Mouse (Mus musculus) cerebellum, adult 18-20 months (tissue): ENCODE data around the gene Pmm2.

Experiments used
- DNase-seq, 2 experiments: peaks; one replicate each; pipeline ENCODE4 v3.0.0; 2021

Gene Pmm2

GRCm38 (mm10) chr16:8658349-8658748 is 20.9 kb downstream of the Pmm2 start:
- DNase-seq = no peak

DNA sequence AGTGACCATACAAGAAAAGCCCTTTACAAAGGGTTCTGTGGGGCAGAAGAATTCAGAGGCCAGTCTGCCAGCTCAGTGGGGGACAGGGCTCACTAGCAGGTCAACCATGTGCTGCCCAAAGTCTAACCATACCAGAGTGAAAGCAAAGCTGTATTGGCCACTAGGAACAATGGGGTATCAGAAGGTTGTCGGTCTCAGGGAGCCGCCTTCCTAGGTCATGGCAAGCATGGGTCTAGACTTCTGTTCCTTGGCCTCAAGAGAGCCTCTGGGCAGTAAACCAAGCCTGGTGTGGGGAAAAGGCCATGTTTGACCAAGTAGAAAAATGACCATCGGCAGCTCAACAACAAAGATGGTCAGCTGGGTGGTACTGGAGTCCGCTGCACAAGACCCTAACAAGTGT is 21.3 kb downstream of the Pmm2 start:
- peak; percentile 24 to 30 for DNase-seq

DNA sequence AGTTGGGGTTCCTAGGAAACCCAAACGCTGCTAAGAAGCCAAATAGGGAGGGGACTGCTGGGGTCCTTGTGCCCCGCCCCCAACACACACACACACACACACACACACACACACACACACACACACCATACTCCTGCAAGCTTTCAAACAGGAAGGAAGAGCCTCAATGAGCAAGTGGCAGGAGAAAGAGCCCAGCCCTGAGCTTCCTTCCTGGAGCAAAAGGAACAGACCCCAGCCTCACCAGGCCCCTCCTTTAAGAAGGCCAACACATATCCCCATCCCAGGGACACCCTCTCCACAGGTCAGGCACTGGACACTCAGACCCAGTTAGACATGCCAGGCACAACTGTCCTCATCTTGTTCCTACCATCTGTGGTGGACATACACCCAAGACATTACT is 25.5 kb downstream of the Pmm2 start:
- DNase-seq = no peak

DNA sequence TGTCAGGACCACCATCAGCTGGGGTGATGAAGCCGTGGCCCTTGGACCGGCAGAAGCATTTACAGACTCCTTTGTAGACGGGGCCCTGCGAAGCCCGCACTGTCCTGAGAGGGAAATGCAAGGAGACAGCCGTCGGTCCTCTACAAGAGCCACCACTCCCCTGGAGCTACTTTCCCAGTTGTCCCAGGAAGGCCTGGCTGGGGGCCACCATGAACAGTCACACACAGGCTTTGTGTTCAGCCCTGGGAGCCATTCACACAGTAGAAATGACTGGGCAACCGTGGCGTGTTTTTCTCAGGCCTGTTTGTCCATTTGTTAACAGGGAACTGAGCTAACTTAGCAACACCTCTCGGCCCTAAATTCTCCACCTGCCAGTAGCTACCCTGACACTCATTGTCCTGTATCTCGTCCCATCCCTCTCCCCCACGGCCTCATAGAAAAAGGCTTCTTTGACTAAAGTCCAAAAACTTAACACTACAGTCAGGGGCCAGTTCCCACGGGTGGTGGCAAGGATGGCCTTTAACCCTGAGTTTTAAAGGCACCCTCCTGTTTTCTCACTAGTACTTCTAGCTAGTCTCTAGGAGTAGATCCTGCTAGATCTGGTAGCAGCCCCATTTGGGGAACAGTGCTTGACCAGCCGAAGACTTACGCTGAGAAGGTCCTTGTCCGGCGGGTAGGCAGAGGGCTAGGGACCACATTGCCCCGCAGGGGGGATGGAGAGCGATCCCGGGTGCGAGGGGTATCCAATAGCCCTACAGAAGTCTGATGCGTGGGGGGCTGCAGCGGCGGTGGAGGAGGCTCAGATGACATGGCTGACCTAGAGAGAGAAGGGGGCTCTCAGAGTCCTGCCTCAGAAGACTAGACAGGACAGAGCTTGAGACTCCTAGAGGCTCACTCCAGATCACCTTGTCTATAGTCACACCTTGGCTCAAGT is 26.4 kb downstream of the Pmm2 start:
- no peak for DNase-seq

GRCm38 (mm10) chr16:8665367-8665766 is 27.9 kb downstream of the Pmm2 start:
- no peak for DNase-seq

DNA sequence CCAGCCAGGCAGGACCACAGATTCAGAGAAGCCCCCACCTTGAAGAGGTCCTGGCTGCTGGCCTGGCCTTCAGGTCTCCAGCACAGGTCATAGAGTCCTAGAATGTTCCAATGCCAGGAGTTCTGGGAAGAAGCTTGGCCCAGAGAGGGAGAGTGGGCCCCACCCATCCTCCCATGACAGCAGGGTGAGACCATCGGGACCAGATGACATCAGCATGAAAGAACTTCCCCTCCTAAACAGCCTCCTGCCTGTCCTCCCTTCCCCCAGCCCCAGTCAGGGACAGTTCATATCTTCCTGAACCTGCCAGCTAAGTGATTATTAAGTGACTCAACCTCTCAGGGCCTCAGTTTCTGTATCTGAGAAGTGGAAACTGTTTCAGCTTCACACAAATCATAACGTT is 29.0 kb downstream of the Pmm2 start:
- DNase-seq = no peak

DNA sequence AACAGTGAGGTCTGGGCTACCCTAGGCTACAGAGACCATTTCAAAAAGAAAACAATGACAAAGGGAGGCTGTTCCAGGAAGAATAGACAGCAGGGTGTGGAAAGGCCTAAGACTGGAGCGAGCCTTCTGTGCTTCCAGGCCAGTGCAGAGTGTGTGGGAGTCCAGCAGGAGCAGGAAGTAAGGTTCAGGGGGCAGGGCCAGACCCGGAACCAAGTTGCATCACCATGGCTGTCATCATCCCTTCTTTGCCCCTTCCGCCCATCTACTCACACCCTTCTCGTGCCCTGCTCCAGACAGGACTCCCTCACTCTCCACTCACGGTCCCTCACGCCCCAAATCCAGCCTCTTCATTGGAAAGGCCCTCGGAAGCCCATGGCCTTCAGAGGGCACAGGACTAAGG is 29.8 kb downstream of the Pmm2 start:
- no peak for DNase-seq

GRCm38 (mm10) chr16:8667814-8668213 is 30.3 kb downstream of the Pmm2 start:
- DNase-seq = no peak

DNA sequence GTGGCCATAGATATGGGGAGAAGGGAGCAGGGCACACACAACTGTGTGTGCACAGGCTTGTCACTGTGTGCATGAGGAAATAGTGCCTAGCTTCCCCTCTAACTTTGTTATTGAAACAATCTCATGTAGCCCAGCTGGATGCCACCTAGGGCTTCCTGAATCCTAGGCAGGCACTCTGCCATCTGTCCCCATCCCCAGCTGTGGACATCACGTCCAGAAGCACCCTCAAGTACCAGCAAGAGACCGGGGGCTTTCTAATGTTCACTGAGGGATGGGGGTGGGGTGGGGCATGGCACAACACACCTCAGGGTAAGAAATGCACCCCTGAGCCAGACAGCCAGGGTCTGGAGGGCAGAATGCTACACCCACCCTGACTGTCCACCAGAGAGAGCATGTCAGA is 30.9 kb downstream of the Pmm2 start:
- no peak for DNase-seq

DNA sequence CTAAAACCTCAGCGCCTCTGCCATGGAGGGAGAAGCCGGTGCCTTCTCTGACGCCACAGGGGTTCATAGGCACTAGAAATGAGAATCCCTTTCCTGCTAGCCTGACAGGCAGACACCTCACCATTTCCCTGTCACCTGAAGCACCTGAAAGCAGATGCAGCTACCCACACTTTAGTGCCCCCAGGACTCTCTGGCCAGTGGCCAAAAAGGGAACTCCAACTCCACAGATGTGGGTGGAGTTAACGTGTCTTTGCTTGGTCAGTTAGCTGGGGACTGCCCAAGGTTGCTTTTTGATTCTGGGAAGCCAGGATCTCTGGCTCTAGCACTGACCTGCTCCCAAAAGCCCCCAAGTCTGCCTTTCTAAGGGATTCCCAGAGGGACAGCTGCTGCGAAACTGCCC is 32.0 kb downstream of the Pmm2 start:
- no peak for DNase-seq

DNA sequence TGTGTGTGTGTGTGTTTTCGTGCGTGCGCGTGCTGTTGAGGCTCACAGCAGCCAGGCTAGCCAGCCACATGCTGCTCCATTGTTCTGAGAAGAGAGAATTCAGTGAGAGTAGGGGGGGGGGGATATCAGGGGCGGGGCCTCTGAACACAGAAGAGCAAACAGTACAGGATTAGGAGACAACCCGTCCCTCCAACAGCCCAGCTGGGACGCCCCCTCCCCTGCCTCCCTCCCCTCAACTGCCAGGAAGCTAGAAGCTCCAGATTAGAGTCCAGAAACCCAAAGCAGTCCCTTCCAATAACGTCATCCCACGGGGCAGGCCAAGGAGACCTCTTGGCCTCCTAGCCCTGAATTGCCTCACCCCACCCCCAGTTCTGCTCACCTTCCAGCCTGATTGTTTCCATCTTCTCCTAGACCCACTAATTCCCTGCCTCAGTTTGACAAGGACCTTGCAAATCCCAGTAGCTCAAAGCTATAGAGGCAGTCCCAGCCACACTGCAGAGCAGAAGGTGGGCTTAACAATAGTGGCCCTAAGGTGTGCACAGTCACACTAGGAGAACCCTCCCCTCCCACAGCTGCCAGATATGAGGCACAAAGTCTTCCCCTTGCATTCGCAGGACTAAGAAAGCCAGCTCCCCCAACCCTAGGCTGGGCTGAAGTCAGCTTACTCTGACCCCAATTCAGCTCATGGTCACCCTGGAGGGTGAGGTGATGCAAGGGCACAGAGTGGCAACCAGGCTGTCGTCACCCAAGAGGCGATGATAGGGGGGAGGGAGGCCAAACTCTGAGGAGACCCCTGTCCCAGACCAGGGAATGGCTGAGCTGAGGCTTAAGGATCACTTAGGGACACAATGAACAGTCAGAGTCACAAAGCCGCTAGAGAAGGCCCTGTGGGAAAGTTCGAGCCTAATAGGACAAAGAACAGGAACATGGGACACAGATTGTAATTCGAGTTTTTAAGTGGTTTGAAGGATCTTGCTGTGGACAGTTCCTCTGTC is 32.9 kb downstream of the Pmm2 start:
- no peak for DNase-seq

DNA sequence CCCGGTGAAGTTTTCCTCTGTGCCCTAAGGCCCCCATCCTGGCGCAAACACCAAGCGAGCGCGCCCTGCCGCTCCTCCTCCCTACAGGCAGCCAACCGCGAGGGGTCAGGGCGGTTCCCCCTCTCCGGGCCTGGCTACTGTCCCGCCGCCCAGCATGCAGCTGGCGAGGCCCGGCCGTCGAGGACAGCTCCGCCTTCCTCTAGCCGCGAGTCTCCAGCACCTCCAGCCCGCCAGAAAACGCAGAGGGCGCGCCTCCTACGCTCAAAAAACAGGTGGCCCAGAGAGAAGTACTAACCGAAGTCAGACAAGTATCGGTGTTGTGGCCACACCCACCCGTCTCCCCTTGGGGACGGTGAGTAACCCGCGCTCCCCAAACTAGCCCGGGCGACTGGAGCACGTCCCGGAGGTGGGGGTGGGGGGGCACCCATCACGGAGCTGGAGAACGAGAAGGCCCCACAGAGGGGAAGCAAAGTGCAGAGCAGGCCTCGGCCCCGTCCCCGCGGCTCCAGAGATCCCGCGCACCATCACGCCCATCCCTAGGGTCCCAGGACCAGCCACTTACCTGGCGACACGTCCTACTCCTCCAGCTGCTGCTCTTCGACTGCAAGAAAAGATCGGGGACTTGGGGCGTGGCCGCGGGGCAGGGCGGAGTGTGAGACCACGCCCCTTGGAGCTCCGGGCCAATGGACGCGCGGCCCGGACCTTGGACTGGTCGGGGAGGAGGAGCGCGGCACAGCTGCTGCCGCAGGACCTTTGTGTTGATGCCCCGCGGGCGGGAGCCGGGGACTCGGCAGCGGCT is 34.3 kb downstream of the Pmm2 start, which contains the start of gene Carhsp1:
TSS of gene Carhsp1 (minus strand) at position 605 of the 799 bp plus-strand sequence.
- peak; percentile 67 for DNase-seq

GRCm38 (mm10) chr16:8672350-8672687 is 34.8 kb downstream of the Pmm2 start:
- DNase-seq = no peak

GRCm38 (mm10) chr16:8672811-8673210 is 35.3 kb downstream of the Pmm2 start:
- no peak for DNase-seq

- DNase-seq = no peak
Observed at GRCm38 (mm10) chr16:8673343-8673742, 35.9 kb downstream of the Pmm2 start.

- DNase-seq = no peak
Observed at GRCm38 (mm10) chr16:8674165-8674564, 36.7 kb downstream of the Pmm2 start.

DNA sequence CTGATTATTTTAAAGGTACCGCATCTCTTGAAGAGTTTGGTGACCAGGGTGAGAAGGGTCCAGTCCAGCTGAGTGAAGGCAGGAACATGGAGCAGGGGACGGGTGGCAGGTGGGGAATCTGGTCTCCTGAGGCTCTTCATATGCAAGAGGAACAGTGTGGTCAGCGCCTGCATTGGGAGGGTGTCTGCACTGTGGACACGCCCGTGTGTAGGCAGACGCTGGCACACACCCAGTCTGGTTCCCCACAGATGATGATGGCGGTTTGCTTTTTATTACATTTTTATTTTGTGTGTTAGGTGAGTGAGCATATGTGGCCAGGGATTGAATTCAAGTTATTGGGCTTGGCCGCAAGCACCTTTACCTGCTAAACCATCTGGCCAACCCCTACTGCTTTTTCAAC is 38.1 kb downstream of the Pmm2 start:
- DNase-seq = no peak

GRCm38 (mm10) chr16:8676228-8676627 is 38.8 kb downstream of the Pmm2 start:
- no peak for DNase-seq

DNA sequence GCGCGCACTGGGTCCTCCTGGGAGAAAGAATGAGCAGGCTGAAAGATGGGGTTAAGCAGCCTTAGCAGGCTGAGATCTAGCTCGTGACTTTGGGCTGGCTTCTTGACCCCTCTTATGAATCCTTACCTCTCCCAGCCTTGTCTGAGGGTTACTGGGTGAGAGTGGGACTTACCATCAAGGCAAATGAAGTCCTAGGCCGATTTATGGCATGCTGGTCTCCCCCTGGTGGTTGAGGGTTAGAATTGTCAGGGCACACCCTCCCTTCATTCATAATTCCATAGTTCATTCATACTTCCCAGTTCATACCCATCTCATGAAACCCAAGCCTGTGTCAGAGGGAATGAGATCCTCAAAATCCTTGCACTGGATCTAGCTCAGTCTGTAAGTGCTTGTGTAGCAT is 39.3 kb downstream of the Pmm2 start:
- DNase-seq = peak; percentile 44 to 57

DNA sequence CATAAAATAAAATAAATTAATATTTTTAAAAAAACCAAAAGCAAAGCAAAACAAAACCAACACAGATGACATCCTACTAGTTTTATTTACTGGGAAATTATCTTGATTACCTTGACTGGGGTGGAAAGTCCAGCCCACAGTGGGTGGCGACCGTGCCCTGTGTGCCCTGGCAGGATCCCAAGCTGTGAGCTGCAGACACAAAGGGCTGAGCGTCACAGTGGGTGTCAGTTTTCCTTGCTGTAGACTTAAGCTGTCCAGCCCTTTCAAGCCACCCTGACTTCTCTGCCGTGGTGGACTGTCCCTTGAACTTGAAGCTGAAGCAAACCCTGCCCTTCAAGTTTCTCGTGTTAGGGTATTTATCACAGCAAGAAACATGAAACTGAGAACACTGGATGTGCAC is 40.6 kb downstream of the Pmm2 start:
- DNase-seq = no peak

- DNase-seq = no peak
Observed at GRCm38 (mm10) chr16:8678676-8679075, 41.2 kb downstream of the Pmm2 start.

GRCm38 (mm10) chr16:8679780-8680179 is 42.3 kb downstream of the Pmm2 start:
- no peak for DNase-seq

DNA sequence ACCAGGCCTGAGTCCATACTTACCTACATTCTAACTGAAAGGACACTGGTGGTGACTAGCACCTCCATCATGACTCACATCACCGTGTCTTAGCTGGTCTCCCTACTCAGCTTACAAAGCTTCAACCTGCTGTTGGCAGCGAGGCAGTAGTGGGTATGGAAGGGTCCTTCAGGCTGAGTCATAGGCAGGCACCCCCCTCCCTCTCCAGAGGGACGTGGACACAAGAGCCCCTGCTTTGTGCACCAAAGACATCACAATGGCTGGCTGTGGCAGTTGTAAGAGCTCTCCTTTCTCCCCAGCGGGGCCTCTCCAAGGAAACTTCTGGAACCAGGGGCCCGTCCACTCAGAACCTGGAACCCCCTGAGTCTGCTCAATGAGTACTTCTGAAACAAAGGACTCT is 43.0 kb downstream of the Pmm2 start, which contains the start of gene Gm5767:
TSS of gene Gm5767 (plus strand) at position 301 of the 400 bp plus-strand sequence.
- no peak for DNase-seq
